Mouse (Mus musculus): ENCODE data around the gene Foxf2.

GRCm38 (mm10) chr13:31641517-31641916 lies 15.9 kb downstream of the Foxf2 start:
- TF ChIP-seq POLR2A (IDR thresholded peaks at IDR 0.05; ENCODE audit: extremely low read depth, insufficient read depth, low read length), result no peak
- TF ChIP-seq CTCF (IDR thresholded peaks at IDR 0.05; ENCODE audit: low read depth, low read length), result no peak
